Mouse (Mus musculus): Measurements from ENCODE around the gene Egr2.

The Egr2 gene

DNA sequence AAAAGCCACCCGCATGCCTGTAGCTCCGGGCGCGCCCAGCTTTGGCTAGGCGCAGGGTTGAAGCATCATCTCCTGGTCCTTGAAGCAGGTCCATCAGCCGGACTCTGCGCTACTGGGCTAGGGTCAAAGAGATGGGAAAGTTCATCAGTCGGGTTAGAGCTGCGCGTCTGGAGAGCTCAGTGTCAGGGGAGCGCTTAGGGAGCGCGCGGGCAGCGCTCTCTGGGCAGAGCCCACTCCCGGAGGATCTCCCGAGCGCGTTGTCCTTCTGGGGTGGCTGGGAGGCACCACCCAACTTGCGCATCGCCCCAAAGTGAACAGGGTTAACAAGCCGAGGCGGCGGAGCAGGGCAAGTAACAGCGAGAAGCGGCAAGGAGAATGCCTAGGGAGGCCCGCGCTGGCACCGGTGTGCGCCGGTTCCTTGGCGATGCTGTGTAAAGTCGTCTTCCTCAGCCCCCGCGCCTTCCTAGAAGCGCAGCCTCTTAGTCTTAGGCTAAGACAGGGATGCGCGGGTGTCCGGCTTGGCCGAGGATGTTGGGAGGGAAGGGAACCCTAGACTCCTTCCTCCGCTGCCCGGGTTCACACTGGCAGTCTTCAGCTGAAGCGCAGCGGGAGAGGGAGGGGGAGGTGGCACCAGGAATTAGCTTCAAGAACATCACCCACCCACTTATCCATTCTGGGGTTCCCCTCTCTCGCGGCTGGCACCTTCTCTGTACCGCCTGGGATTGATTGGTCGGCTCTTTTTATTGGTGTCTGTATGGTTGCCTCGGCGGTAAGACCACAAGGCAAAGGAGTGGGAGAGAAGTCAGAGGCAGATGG is 3.5 kb downstream of the Egr2 start:
- peak; percentile 35 for DNase-seq (ENCODE audit: low spot score)

DNA sequence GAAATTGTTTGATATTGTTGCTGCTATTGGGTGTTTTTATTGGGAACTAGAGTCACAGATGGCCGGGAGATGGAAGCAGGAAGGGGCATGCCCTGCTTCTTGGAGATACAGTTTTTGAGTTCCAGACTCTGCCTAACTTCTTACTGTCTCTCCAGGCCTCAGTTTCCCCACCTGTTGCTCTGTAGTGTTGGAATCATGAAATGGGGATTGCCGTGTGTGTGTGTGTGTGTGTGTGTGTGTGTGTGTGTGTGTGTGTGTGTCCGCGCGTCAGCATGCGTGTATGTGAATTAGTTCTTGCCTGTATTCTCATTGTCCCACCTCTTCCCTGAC is 4.1 kb downstream of the Egr2 start:
- DNase-seq (ENCODE audit: low spot score): no peak

DNA sequence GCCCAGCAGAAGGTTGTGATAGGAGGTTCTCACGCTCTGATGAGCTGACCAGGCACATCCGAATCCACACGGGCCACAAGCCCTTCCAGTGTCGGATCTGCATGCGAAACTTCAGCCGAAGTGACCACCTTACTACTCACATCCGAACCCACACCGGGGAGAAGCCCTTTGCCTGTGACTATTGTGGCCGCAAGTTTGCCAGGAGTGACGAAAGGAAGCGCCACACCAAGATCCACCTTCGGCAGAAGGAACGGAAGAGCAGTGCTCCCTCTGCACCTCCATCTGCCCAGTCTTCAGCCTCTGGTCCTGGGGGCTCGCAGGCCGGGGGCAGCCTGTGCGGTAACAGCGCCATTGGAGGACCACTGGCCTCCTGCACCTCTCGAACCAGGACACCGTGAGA is 5.3 kb downstream of the Egr2 start:
- DNase-seq (ENCODE audit: low spot score): no peak

DNA sequence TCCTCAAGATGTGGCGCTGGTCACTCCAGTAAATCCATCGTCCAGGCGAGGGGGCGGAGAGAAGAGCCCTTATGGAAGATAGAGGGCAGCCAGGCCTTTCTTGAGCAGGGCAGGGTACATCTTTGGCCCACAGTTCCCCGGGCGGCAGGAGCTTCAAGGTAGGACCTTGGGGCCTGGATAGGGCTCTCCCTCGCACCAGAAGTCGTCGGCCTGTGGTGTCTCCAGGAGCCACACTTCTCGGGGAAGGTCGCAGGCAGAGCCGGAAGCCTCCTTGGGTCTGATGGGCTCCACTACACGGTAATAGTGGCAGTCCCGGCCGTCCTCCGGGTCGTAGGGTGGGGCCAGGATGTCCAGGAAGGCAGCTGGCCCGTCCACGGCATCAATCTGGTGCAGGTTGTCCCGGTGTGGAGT is 12.6 kb downstream of the Egr2 start:
- peak; percentile 56 for DNase-seq (ENCODE audit: low spot score)

DNA sequence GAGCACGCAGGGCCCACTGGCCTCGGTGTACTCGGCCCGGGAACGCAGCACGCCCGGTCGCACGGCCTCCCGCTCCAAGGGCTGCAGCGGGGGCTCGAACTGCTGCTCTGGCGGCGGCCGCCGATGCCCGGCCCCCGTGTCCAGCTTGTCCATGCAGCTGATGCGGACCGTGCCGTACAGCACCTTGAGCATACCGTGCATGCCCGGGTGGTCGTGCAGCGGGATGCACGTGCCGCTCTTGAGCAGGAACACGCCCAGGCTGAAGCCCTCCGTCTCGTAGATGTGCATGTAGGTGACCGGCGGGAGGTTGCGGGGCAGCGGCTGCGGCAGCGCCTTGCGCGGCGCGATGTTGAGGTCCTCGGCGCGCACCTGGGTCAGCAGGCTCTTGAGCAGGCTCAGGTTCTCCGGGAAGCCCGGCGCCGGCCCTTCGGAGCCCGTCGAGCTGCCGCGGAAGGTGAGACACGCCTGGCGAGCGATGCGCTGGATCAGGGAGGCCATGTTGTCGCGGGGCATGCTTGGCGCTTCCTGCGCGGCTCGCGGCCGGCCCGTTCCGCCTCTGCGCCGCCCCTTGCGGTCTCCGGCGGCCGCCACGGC is 13.1 kb downstream of the Egr2 start:
- peak; percentile 58 for DNase-seq (ENCODE audit: low spot score)

GRCm38 (mm10) chr10:67548877-67549731 is 13.8 kb downstream of the Egr2 start, which contains the start of gene Ado:
Gene Ado, minus strand, starts transcription at chr10:67548955.
- DNase-seq (ENCODE audit: low spot score): peak; percentile 93

DNA sequence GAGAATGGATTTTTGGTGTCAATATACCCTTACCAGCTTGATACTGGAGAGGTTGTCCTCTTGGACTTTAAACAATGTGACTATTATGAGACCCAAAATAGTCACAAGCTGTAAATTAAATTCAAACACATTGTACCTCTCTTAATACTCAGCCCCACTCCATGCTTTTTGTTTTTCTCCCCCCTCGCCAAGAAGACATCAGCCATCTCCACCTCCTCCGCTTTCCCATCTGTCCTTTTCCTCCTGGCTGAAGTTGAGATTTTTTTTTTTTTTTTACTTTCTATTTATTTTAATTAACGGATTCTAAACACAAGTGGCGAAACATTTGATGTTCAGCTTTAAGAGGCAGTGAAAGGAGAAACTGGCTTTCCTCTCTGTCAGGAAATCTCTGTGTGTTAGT is 22.8 kb downstream of the Egr2 start:
- DNase-seq (ENCODE audit: low spot score): no peak

DNA sequence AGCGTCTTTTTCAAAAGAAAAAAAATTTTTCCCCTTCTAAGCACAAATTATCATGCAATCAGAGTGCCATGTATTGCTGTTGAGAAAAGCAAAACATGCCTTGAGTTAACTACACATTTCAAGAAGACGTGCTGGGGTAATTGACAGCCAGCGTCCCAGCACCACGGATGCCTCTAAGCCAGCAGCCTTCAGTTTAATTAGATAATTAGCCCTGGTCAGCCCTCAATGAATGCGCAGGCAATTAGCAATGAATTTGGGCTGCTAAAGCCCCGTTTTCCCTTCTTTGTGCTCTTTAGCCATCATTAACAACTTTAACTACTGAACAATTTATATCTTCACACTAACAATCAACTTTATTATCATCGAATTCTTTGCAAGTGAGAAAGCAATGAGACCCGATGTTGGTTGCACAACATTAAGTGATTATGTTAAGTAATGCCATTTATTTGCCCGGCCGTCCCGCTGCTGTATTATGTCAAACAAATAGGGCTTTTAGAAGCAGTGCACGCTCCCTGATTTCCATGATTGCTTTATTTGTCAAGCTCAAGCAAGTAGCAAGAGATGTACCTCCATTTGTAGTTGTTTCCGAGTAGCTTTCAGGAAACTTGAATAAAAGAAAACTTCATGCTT is 24.6 kb downstream of the Egr2 start:
- DNase-seq (ENCODE audit: low spot score): peak; percentile 27

- no peak for DNase-seq (ENCODE audit: low spot score)
Measured at GRCm38 (mm10) chr10:67561185-67561584, 25.9 kb downstream of the Egr2 start.

GRCm38 (mm10) chr10:67564509-67564908 is 29.2 kb downstream of the Egr2 start:
- no peak for DNase-seq (ENCODE audit: low spot score)

GRCm38 (mm10) chr10:67566104-67566503 is 30.8 kb downstream of the Egr2 start:
- DNase-seq (ENCODE audit: low spot score): no peak

GRCm38 (mm10) chr10:67569539-67569938 is 34.3 kb downstream of the Egr2 start:
- DNase-seq (ENCODE audit: low spot score): no peak

GRCm38 (mm10) chr10:67571443-67571842 is 36.2 kb downstream of the Egr2 start:
- no peak for DNase-seq (ENCODE audit: low spot score)

DNA sequence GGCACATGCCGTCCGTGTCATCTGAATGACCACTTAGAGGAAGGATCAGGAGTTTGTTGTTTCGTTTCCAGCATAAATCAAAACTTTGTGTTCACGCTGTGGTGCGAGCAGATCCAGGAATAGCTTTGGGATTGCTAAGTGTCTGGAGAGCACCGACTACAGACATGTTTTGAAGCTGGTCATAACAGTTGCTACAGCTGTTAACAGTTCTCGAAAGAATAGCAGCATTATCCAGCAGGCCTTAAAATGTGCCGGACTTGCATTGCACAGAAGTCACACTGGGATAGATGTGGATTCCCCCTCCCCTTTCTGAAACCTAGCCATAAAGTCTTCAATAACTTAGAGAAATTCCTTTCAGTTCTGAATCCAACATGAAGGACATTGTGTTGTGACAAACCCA is 38.0 kb downstream of the Egr2 start:
- no peak for DNase-seq (ENCODE audit: low spot score)

GRCm38 (mm10) chr10:67579830-67580229 is 44.6 kb downstream of the Egr2 start:
- DNase-seq (ENCODE audit: low spot score): no peak

- DNase-seq (ENCODE audit: low spot score): peak; percentile 6
Measured at GRCm38 (mm10) chr10:67581698-67582285, 46.5 kb downstream of the Egr2 start.

DNA sequence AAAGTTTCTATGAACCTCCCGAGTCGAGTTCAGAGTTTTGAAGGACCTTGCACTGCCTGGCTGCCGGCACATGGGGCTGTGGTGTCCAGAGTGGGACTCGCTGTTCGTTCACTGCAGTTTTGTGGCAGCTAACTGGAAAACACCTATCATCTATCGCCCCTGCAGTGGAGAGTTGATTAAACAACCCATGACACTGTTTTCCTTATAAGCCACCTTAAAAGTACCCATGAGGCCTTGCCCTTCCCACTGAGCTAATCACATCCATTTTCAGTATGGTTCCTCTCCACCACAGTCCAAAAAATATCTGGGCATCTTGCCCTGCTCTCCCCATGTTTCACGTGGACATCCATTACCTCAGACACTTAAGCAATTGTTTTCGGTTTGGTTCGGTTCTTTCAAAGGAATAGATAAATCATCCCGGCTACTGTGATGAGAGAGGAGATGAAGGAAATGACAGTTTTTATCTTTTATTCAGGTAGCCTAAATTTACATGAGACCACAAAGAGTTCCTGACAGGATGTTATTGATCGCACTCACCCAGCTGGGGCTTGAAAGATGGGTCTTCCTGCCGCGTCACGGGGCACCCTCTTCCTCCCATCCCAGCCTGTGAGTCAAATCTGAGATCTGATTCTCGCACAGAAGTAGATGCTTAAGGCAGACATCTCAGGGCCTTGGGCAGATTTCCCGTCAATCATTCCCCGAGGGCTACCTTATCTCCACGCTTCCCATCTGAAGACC is 50.8 kb downstream of the Egr2 start:
- no peak for DNase-seq (ENCODE audit: low spot score)
